Mouse (Mus musculus): ENCODE results near the gene St13.
A peak's percentile ranks its signal among the peaks of the same experiment; 100 is the strongest.

The St13 gene

DNA sequence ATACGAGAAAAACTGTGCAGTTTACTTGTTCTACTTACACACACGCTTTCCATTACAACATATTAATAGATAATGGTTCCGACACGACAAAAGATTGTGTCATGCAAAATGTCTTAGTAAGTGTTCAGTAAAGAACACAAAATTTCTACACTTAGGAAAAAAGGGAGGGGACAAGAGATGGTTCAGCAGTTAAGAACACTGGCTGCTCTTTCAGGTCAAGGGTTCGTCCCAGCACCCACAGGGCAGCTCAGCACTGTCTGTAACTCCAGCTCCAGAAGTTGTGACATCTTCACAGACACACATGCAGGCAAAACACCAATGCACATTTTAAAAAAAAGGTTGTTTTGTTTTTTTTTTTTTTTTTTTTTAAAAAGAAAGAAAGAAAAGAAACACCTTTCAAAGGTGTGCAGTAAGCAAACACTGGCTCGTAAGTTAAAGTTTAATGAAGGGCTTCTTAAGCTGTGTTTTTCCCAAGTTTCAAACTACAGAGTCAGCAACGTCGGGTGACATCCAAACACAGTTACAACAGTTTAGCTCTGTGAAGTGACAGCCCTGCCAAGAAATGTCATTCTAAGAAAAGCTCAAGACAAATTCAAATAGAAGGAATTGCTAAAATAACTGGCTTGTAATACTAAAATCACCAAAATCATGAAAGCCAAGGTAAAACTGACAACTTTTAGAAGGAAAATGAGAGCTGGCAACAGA is 5.5 kb downstream of the St13 start:
- Histone ChIP-seq H3K36me3 (ENCODE audit: control insufficient read depth, insufficient read depth, low read length, poor library complexity, severe bottlenecking) (peaks cover 5% of the 10 kb centered on the region), H3K27me3 (ENCODE audit: control insufficient read depth, insufficient read depth, low read length, poor library complexity, severe bottlenecking) (no peaks in the 10 kb centered on the region; the same call in 1 of the 2 replicates)
- no peak for DNase-seq (ENCODE audit: low read depth, low spot score)

DNA sequence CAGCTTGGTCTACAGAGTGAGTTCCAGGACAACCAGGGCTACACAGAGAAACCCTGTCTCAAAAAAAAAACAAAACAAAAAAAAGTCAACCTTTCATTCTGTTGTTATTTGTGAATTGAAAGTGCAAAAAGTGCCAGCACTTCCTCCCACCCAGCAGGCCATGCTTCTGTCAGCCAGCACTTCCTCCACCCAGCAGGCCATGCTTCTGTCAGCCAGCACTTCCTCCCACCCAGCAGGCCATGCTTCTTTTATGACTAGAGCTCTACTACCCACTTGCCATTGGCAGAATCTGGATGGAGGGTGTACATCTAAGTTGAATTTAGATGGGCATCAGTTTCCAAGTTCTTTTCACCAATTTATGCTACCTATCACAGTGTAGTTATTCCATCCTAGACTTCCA is 6.9 kb downstream of the St13 start:
- Histone ChIP-seq H3K36me3 (ENCODE audit: control insufficient read depth, insufficient read depth, low read length, poor library complexity, severe bottlenecking) (peaks cover 7% of the 10 kb centered on the region), H3K27me3 (ENCODE audit: control insufficient read depth, insufficient read depth, low read length, poor library complexity, severe bottlenecking) (no peaks in the 10 kb centered on the region; the same call in 1 of the 2 replicates)
- DNase-seq (ENCODE audit: low read depth, low spot score) = peak; percentile 52

DNA sequence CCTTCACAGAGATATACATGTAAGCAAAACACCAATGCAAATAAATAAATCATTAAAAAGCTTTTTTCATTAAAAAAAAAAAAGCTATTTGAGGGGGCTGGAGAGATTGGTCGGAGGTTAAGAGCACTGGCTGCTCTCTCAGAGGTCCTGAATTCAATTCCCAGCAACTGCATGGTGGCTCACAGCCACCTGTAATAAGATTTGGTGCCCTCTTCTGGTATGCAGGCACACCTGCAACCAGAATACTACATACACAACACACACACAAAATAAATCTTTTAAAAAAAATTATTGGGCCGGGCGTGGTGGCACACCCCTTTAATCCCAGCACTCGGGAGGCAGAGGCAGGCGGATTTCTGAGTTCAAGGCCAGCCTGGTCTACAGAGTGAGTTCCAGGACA is 13.6 kb downstream of the St13 start:
- Histone ChIP-seq H3K27me3 (ENCODE audit: control insufficient read depth, insufficient read depth, low read length, poor library complexity, severe bottlenecking) (no peaks in the 10 kb centered on the region), H3K36me3 (ENCODE audit: control insufficient read depth, insufficient read depth, low read length, poor library complexity, severe bottlenecking) (peaks cover 14% of the 10 kb centered on the region)
- no peak for DNase-seq (ENCODE audit: low read depth, low spot score)

DNA sequence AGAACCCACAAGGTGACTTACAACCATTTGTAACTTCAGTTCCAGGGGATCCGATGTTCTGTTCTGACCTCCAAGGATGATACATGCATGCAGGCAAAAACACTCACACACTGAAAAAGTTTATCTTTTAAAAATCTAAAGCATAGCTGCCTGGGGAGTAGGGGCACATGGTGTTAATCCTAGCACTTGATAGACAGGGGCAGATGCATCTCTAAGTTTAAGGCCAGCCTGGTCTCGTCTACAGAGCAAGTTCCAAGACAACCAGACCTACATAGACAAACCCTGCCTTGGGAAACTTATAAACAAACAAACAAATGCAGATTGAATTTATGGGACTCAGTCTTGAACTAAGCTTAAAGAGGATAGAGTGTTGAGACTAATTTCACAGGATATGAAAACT is 21.0 kb downstream of the St13 start:
- peaks cover 9% of the 10 kb centered on the region for H3K36me3 ChIP-seq (ENCODE audit: control insufficient read depth, insufficient read depth, low read length, poor library complexity, severe bottlenecking)
- no peaks in the 10 kb centered on the region for H3K27me3 ChIP-seq (ENCODE audit: control insufficient read depth, insufficient read depth, low read length, poor library complexity, severe bottlenecking)
- DNase-seq (ENCODE audit: low read depth, low spot score) = no peak

DNA sequence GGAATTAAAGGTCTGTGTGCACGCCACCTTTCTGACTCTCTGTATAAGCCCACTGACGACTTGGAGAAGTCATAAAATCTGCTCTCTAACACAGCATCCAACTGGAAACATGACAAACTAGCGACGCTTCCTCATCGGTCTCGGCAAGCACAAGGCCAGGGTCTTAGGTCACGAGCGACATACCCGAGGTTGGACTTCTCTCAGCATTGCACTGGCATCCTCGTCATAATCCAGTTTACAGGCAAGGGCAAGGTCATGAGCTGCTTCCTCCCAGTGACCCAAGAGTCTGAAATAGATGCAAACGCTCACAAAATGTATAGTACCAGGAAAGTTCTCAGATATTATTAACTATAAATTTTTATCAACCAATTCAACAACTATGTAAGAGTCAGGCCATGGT is 25.3 kb downstream of the St13 start:
- Histone ChIP-seq H3K27me3 (ENCODE audit: control insufficient read depth, insufficient read depth, low read length, poor library complexity, severe bottlenecking) (no peaks in the 10 kb centered on the region), H3K36me3 (ENCODE audit: control insufficient read depth, insufficient read depth, low read length, poor library complexity, severe bottlenecking) (peaks cover 15% of the 10 kb centered on the region)
- no peak for DNase-seq (ENCODE audit: low read depth, low spot score)

DNA sequence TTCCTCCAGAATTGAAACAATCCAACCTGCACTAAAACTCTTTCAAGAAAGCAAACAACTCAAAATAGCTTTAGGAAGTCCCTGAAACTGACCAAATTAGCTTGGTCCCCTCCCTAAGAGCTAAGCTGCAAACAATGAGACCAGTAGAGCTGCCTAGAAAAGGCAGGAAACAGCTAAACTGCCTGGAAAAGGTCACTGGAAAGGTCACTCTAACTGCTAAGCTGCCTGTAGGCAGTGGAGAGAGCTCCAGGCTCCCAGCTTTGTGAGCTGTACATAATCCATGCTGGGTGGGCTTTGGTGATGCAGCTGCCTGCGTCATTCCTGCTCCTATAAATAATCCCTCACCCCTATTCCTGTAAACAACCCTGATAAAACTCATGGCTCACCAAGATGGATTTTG is 29.5 kb downstream of the St13 start:
- Histone ChIP-seq H3K27me3 (ENCODE audit: control insufficient read depth, insufficient read depth, low read length, poor library complexity, severe bottlenecking) (no peaks in the 10 kb centered on the region), H3K36me3 (ENCODE audit: control insufficient read depth, insufficient read depth, low read length, poor library complexity, severe bottlenecking) (peaks cover 23% of the 10 kb centered on the region)
- DNase-seq (ENCODE audit: low read depth, low spot score) = no peak

DNA sequence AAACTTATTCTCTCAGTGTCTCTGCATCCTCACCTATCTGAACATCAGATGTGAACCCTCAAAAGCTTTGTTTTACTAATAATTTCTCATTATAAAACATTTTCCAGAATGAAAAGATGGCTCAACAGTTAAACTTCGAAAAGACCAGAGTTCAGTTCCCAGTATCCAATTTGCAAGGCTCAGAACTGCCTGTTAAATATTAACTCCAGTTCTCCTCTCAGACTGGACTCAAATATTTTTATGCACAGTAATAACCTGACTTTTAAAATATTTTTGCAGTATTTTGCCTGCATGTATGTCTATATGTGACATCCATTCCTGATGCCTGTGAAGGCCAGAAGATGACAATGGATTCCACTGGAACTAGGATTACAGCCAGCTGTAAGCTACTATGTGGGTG is 31.3 kb downstream of the St13 start:
- DNase-seq (ENCODE audit: low read depth, low spot score) = no peak
- Histone ChIP-seq H3K27me3 (ENCODE audit: control insufficient read depth, insufficient read depth, low read length, poor library complexity, severe bottlenecking) (no peaks in the 10 kb centered on the region), H3K36me3 (ENCODE audit: control insufficient read depth, insufficient read depth, low read length, poor library complexity, severe bottlenecking) (peaks cover 24% of the 10 kb centered on the region)

DNA sequence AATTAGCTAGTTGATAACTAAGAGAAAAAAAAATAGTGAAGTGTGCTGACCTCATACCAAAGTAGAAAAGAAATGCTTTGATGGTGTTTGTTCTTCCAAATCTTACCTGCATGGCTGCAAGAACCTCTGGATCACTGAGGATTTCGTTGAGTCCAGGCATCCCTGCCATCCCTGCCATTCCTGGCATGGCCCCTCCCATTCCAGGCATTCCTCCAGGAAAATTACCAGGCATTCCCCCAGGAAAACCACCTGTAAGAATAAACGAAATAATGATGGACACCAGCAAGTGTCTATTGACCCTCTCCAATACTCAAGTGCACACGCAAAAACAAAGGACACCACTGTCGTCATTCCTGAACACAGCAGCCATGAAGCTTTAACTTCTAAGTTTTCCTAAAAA is 33.6 kb downstream of the St13 start:
- DNase-seq (ENCODE audit: low read depth, low spot score) = no peak
- Histone ChIP-seq H3K27me3 (ENCODE audit: control insufficient read depth, insufficient read depth, low read length, poor library complexity, severe bottlenecking) (no peaks in the 10 kb centered on the region), H3K36me3 (ENCODE audit: control insufficient read depth, insufficient read depth, low read length, poor library complexity, severe bottlenecking) (peaks cover 20% of the 10 kb centered on the region)

DNA sequence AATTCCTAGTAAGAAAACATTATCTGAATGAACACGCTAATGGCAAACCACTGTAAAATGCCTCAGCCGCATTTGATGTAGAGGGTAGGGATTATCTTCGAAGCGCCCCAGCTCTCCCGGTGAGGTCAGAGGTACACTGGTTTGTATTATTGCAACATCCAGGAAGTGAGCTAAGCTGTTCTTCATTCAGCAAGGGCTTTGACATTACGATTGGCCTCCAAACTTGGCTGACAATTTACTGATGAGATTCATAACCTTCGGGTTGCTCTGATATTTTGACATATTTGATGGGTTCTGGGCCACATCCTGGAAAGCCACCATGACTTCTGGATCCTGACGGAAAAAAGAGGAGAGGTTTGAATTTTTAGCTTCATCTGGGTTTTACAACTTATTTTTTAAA is 34.6 kb downstream of the St13 start:
- no peak for DNase-seq (ENCODE audit: low read depth, low spot score)
- H3K27me3 ChIP-seq (ENCODE audit: control insufficient read depth, insufficient read depth, low read length, poor library complexity, severe bottlenecking) = no peaks in the 10 kb centered on the region

DNA sequence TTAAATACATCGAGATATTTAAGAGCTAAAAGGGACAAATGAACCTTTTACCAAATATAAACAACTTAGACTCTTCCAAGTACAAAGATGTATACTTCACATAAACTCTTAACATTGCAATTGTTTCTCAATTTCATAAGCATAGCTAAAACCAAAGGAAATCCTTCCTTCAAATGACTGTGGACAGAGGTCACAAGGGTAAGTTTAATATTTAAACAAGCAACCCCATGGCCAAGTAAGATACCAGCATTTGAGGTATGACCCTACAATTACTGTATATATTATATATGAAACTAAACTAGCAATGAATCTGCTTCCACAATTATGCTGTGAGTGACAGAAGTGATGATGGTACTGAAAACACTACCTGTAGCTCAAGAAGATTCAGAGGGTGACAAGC is 35.6 kb downstream of the St13 start:
- no peak for DNase-seq (ENCODE audit: low read depth, low spot score)
- no peaks in the 10 kb centered on the region for H3K27me3 ChIP-seq (ENCODE audit: control insufficient read depth, insufficient read depth, low read length, poor library complexity, severe bottlenecking)
- peaks cover 13% of the 10 kb centered on the region for H3K36me3 ChIP-seq (ENCODE audit: control insufficient read depth, insufficient read depth, low read length, poor library complexity, severe bottlenecking)

More for the DNA sequence above, 34.6 kb downstream of the St13 start:
- H3K36me3 ChIP-seq (ENCODE audit: control insufficient read depth, insufficient read depth, low read length, poor library complexity, severe bottlenecking) = peaks cover 15% of the 10 kb centered on the region

DNA sequence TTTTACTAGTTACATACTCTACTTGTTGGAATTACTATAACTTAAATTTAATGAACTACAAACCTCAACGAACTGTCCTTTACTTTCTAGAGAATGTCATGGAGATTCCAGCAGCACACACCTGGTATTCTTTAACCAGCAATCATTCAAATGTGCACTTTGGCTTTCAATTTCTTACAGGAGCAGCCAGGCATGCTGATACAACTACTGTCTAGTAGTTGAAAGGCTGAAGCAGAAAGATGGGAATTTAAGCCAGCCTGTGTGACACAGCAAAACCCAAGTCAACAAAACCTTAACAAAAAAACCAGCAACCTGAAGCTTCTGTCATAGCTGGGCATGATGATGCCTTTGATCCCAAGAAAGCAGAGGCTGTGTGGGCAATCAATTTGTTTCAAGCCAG is 37.4 kb downstream of the St13 start:
- Histone ChIP-seq H3K36me3 (ENCODE audit: control insufficient read depth, insufficient read depth, low read length, poor library complexity, severe bottlenecking) (peaks cover 11% of the 10 kb centered on the region; the same call in 1 of the 2 replicates), H3K27me3 (ENCODE audit: control insufficient read depth, insufficient read depth, low read length, poor library complexity, severe bottlenecking) (no peaks in the 10 kb centered on the region)
- no peak for DNase-seq (ENCODE audit: low read depth, low spot score)

DNA sequence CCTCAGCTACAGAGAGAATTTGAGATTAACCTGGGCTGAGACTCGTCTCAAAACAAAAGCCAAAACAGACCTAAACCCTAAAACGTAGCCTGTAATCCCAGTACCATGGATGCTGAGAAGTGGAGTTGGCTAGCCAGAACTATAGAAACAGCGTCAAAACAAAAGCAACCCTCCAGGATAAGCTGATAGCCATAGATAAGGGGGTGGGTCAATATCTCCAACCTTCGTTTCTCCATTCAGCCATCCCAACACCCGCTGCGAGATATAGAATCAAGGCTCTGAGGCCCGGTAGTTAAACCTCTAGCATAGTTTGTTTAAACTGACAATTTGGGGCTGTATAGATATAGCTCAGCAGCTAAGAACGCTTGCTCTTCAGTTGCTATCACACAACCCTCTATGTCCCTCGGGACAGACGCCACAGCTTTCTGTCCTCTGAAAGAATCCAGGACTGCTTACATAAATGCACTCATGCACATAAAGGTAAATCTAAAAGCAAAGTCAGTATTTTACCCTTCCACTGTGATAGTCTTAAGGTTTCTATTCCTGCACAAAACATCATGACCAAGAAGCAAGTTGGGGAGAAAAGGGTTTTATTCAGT is 38.4 kb downstream of the St13 start:
- Histone ChIP-seq H3K27me3 (ENCODE audit: control insufficient read depth, insufficient read depth, low read length, poor library complexity, severe bottlenecking) (no peaks in the 10 kb centered on the region), H3K36me3 (ENCODE audit: control insufficient read depth, insufficient read depth, low read length, poor library complexity, severe bottlenecking) (peaks cover 6% of the 10 kb centered on the region; the same call in 1 of the 2 replicates)
- DNase-seq (ENCODE audit: low read depth, low spot score) = peak; percentile 13

DNA sequence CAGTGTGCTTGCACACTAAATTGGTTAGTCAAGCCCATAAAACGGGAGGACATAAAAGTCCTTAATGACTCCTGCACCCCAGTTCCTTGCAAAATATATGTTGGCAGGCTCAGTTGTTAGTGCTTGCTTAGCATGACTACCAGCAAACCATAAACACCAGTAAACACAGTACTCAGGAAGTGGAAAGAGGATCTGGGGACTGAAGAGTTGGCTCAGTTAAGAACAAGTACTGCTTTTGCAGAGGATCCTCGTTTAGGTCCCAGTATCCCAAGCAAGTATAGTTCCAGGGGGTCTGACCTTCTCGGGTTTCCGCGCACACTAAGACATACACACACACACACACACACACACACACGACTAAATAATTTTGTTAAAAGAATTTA is 38.9 kb downstream of the St13 start:
- Histone ChIP-seq H3K36me3 (ENCODE audit: control insufficient read depth, insufficient read depth, low read length, poor library complexity, severe bottlenecking) (peaks cover 3% of the 10 kb centered on the region; the same call in 1 of the 2 replicates), H3K27me3 (ENCODE audit: control insufficient read depth, insufficient read depth, low read length, poor library complexity, severe bottlenecking) (no peaks in the 10 kb centered on the region)
- DNase-seq (ENCODE audit: low read depth, low spot score) = no peak

DNA sequence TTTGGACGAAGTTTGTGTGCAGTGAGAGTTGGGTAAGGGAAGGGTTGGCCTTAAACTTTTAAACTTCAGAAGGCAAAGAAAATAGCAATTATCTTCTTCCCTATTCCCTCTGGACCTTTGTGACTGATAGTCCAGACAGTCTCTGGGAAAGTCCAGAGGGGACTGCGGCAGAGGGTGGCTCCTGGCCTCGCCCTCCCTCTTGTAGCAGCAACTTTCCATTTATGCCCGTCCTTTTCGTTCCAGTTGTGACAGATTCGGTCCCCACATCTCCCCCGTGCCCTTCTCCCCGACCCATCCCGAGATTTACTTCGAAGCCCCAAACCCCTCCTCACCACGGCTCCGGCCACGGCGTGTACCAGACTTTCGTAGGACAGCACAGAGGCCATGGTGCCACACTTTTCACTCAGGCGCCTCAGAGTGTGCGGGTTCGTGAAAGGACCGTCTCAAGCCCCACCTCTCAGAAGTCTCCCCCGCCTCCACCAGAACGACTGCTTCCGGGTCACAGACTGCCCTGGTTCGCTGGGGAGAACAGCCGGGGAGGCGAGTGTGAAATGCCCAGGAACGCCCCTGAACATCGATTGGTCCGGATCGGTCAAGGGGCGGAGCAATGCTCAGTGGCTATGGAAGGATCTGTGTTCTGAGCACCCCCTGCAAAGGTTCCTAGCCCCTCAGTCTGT is 39.4 kb downstream of the St13 start, which contains the start of gene Slc25a17:
Slc25a17 (minus strand) TSS at position 468 of the 677 bp plus-strand sequence.
- peak; percentile 96 for DNase-seq (ENCODE audit: low read depth, low spot score)
- no peaks in the 10 kb centered on the region for H3K27me3 ChIP-seq (ENCODE audit: control insufficient read depth, insufficient read depth, low read length, poor library complexity, severe bottlenecking)

DNA sequence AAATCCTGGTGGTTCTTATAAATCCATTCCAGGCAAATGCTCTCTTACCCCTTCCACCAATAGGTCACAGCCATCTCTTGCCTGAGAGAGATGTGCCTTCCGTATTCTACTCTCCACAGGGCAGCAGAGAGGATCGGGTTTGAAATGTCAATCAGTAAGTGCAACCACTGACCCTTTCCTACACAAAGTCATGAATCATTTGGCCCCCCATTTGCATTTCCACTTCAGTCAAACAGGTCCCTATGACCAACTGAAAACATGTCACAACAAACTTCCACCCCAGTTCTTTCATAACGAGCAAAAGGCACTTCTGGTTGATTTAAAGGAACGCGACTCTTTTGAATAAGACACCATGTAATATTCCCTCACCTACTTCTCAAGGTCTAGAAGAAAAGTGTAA is 40.5 kb downstream of the St13 start:
- Histone ChIP-seq H3K27me3 (ENCODE audit: control insufficient read depth, insufficient read depth, low read length, poor library complexity, severe bottlenecking) (no peaks in the 10 kb centered on the region), H3K36me3 (ENCODE audit: control insufficient read depth, insufficient read depth, low read length, poor library complexity, severe bottlenecking) (peaks cover 3% of the 10 kb centered on the region; the same call in 1 of the 2 replicates)
- DNase-seq (ENCODE audit: low read depth, low spot score) = no peak

More for the DNA sequence above, 39.4 kb downstream of the St13 start, which contains the start of gene Slc25a17:
- peaks cover 3% of the 10 kb centered on the region; the same call in 1 of the 2 replicates for H3K36me3 ChIP-seq (ENCODE audit: control insufficient read depth, insufficient read depth, low read length, poor library complexity, severe bottlenecking)
